Mouse (Mus musculus) gastrocnemius, adult 2 months (tissue): ENCODE results near the gene Mpnd. TPM values are rescaled to one million over a fixed set of nuclear protein-coding genes. Genes with fewer than 3 reads are reported as not detected.

ENCODE experiments used
- DNase-seq: peaks from one replicate; pipeline ENCODE4 v3.0.0; 2022
- H3K27ac ChIP-seq: fragments of 200-600 bp; 2 replicates; pipeline ENCODE4 v1.8.1; 2022; ENCODE audit warnings: mild to moderate bottlenecking
- H3K4me3 ChIP-seq: fragments of 200-600 bp; 2 replicates; pipeline ENCODE4 v1.8.1; 2022; ENCODE audit warnings: mild to moderate bottlenecking, moderate library complexity
- CTCF ChIP-seq: fragments of 200-600 bp; IDR thresholded peaks from 2 replicates; pipeline ENCODE4 v1.8.1; 2022; ENCODE audit warnings: antibody characterized with exemption, mild to moderate bottlenecking, moderate library complexity
- intact Hi-C: fragments of 180-260 bp; cut with DNase I; formaldehyde crosslinking; loops from one replicate; pipeline ENCODE4 v1.15.1; 2025
- total RNA-seq, 2 experiments: library from RNA; stranded (reverse); gene quantifications; 2 replicates each; pipeline ENCODE4 v1.2.3; 2021

Gene Mpnd
- total RNA-seq, 2 experiments from 2014 or later, result 41.2 to 41.6 TPM

- no peak for TF ChIP-seq CTCF
- H3K27ac ChIP-seq, result no peak overlapping the region
- H3K4me3 ChIP-seq, result no peak overlapping the region
- intact Hi-C loops, result no loop called here
- no peak for DNase-seq
Observed at GRCm38 (mm10) chr17:56011441-56011840, 5.9 kb downstream of the Mpnd start.

- Histone ChIP-seq H3K27ac (no peak overlapping the region), H3K4me3 (no peak overlapping the region)
- intact Hi-C loops, result no loop called here
- DNase-seq, result no peak
- no peak for TF ChIP-seq CTCF
Observed at GRCm38 (mm10) chr17:56015293-56015692, 9.8 kb downstream of the Mpnd start.

GRCm38 (mm10) chr17:56016382-56016781 is 10.9 kb downstream of the Mpnd start:
- intact Hi-C loops, result no loop called here
- Histone ChIP-seq H3K4me3 (no peak overlapping the region), H3K27ac (no peak overlapping the region)
- TF ChIP-seq CTCF, result no peak
- no peak for DNase-seq

GRCm38 (mm10) chr17:56016793-56017785 is 11.6 kb downstream of the Mpnd start:
- Histone ChIP-seq H3K4me3 (no peak overlapping the region), H3K27ac (no peak overlapping the region)
- peak; percentile 42 for DNase-seq
- intact Hi-C loops, result no loop called here
- TF ChIP-seq CTCF, result no peak

- H3K4me3 ChIP-seq, result no peak overlapping the region
- no peak overlapping the region; the same call in 1 of the 2 replicates for H3K27ac ChIP-seq
- DNase-seq, result peak; percentile 21
- TF ChIP-seq CTCF, result no peak
- intact Hi-C loops, result no loop called here
Observed at GRCm38 (mm10) chr17:56017848-56018247, 12.3 kb downstream of the Mpnd start.

- no peak overlapping the region; the same call in 1 of the 2 replicates for H3K27ac ChIP-seq
- H3K4me3 ChIP-seq, result no peak overlapping the region
- TF ChIP-seq CTCF, result peak; percentile 59
- intact Hi-C loops, result no loop called here
- DNase-seq, result peak; percentile 70
Observed at GRCm38 (mm10) chr17:56018347-56019131, 13.0 kb downstream of the Mpnd start.

GRCm38 (mm10) chr17:56020400-56021084 is 15.0 kb downstream of the Mpnd start:
- intact Hi-C loops, result no loop called here
- H3K27ac ChIP-seq, result no peak overlapping the region
- no peak overlapping the region for H3K4me3 ChIP-seq
- DNase-seq, result peak; percentile 17
- TF ChIP-seq CTCF, result no peak

GRCm38 (mm10) chr17:56021161-56021910 is 15.8 kb downstream of the Mpnd start:
- no peak overlapping the region for H3K4me3 ChIP-seq
- H3K27ac ChIP-seq, result peak overlapping the region; percentile 38
- peak; percentile 18 for DNase-seq
- TF ChIP-seq CTCF, result no peak
- intact Hi-C loops, result no loop called here

GRCm38 (mm10) chr17:56022131-56022988 is 16.8 kb downstream of the Mpnd start:
- H3K4me3 ChIP-seq, result no peak overlapping the region
- DNase-seq, result peak; percentile 24
- H3K27ac ChIP-seq, result peak overlapping the region; percentile 89
- TF ChIP-seq CTCF, result no peak
- intact Hi-C loops, result no loop called here

GRCm38 (mm10) chr17:56022989-56023290 is 17.4 kb downstream of the Mpnd start:
- peak overlapping the region; percentile 89 for H3K27ac ChIP-seq
- intact Hi-C loops, result no loop called here
- H3K4me3 ChIP-seq, result no peak overlapping the region
- DNase-seq, result no peak
- no peak for TF ChIP-seq CTCF

GRCm38 (mm10) chr17:56023386-56023785 is 17.9 kb downstream of the Mpnd start:
- intact Hi-C loops, result no loop called here
- no peak for TF ChIP-seq CTCF
- DNase-seq, result peak; percentile 29
- no peak overlapping the region for H3K4me3 ChIP-seq
- H3K27ac ChIP-seq, result peak overlapping the region; percentile 89
